Mouse (Mus musculus): ENCODE data around the gene Bid. TPM values are rescaled to one million over a fixed set of nuclear protein-coding genes. Genes with fewer than 3 reads are reported as not detected.

Bid gene
- polyA plus RNA-seq, 1 experiment from 2014 or later = 26.5 TPM

DNA sequence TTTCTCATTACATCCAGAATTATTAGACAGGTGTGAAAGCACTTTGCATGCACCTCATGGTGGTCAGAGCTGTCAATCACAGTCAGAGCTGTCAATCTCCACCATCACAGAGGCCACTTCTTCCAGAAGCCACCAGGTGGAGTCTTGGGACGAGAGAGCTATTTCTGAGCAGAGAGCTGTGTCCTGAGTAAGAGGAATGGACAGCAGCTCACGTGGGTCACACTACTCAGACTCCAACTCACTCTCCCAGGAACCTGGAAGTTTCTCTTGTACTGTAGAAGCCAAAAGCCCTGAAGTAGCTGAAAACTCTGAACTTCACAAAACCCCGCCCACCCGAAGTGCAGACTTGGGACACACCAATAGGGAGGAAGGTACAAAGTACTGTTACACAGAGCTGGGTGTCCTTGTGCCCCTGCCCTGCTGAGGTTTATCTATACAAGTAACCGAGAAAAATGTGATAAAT lies 13.2 kb downstream of the Bid start:
- Histone ChIP-seq H3K4me3 (ENCODE audit: low read depth, low read length) (no peak overlapping the region), H3K36me3 (ENCODE audit: control insufficient read depth, insufficient read depth, low read length) (no peaks in the 10 kb centered on the region), H3K4me1 (replicated peaks; ENCODE audit: control insufficient read depth, insufficient read depth, low read length) (no peaks in the 10 kb centered on the region), H3K4me2 (ENCODE audit: low read length) (no peak overlapping the region), H3K27ac (ENCODE audit: low read depth) (no peak overlapping the region), H3K27me3 (replicated peaks; ENCODE audit: control insufficient read depth, insufficient read depth, low read length) (no peaks in the 10 kb centered on the region), H3K9me3 (ENCODE audit: control insufficient read depth, low read length) (no peaks in the 10 kb centered on the region), H3K9ac (ENCODE audit: low read length) (no peak overlapping the region)
- ATAC-seq (replicated peaks; ENCODE audit: low FRiP score, low TSS enrichment, low read depth) = 0 out of 2 replicates have a peak, but pooled peaks have one; percentile 24
- WGBS = 51% methylated on average over 5 of the region's 5 CpGs
- DNase-seq (ENCODE audit: low spot score) = no peak

GRCm38 (mm10) chr6:120901776-120902645 lies 14.6 kb downstream of the Bid start:
- no peak overlapping the region for H3K4me3 ChIP-seq (ENCODE audit: low read depth, low read length)
- no peaks in the 10 kb centered on the region for H3K9me3 ChIP-seq (ENCODE audit: control insufficient read depth, low read length)
- no peaks in the 10 kb centered on the region for H3K27me3 ChIP-seq (replicated peaks; ENCODE audit: control insufficient read depth, insufficient read depth, low read length)
- H3K4me2 ChIP-seq (ENCODE audit: low read length) = no peak overlapping the region
- WGBS = 85% methylated on average over 14 of the region's 14 CpGs
- DNase-seq (ENCODE audit: low spot score) (no peak), ATAC-seq (replicated peaks; ENCODE audit: low FRiP score, low TSS enrichment, low read depth) (no peak)
- no peaks in the 10 kb centered on the region for H3K36me3 ChIP-seq (ENCODE audit: control insufficient read depth, insufficient read depth, low read length)
- H3K4me1 ChIP-seq (replicated peaks; ENCODE audit: control insufficient read depth, insufficient read depth, low read length) = no peaks in the 10 kb centered on the region
- H3K9ac ChIP-seq (ENCODE audit: low read length) = no peak overlapping the region
- H3K27ac ChIP-seq (ENCODE audit: low read depth) = no peak overlapping the region

GRCm38 (mm10) chr6:120898188-120898833 lies 18.3 kb downstream of the Bid start:
- ATAC-seq (replicated peaks; ENCODE audit: low FRiP score, low TSS enrichment, low read depth) = peak; percentile 47
- Histone ChIP-seq H3K4me2 (ENCODE audit: low read length) (no peak overlapping the region), H3K4me3 (ENCODE audit: low read depth, low read length) (no peak overlapping the region)

GRCm38 (mm10) chr6:120894524-120894923 lies 22.1 kb downstream of the Bid start:
- 83% methylated on average over 9 of the region's 9 CpGs for WGBS
- no peaks in the 10 kb centered on the region for H3K4me1 ChIP-seq (replicated peaks; ENCODE audit: control insufficient read depth, insufficient read depth, low read length)
- H3K9ac ChIP-seq (ENCODE audit: low read length) = no peak overlapping the region
- no peak overlapping the region for H3K4me3 ChIP-seq (ENCODE audit: low read depth, low read length)
- ATAC-seq (replicated peaks; ENCODE audit: low FRiP score, low TSS enrichment, low read depth) = no peak
- H3K27ac ChIP-seq (ENCODE audit: low read depth) = no peak overlapping the region
- H3K9me3 ChIP-seq (ENCODE audit: control insufficient read depth, low read length) = no peaks in the 10 kb centered on the region
- H3K36me3 ChIP-seq (ENCODE audit: control insufficient read depth, insufficient read depth, low read length) = peaks cover 47% of the 10 kb centered on the region
- DNase-seq (ENCODE audit: low spot score) = no peak
- H3K27me3 ChIP-seq (replicated peaks; ENCODE audit: control insufficient read depth, insufficient read depth, low read length) = no peaks in the 10 kb centered on the region
- no peak overlapping the region for H3K4me2 ChIP-seq (ENCODE audit: low read length)

More at GRCm38 (mm10) chr6:120898188-120898833, 18.3 kb downstream of the Bid start:
- H3K27me3 ChIP-seq (replicated peaks; ENCODE audit: control insufficient read depth, insufficient read depth, low read length) = no peaks in the 10 kb centered on the region
- peak; percentile 58 for DNase-seq (ENCODE audit: low spot score)
- no peak overlapping the region for H3K27ac ChIP-seq (ENCODE audit: low read depth)
- no peaks in the 10 kb centered on the region for H3K4me1 ChIP-seq (replicated peaks; ENCODE audit: control insufficient read depth, insufficient read depth, low read length)
- H3K9me3 ChIP-seq (ENCODE audit: control insufficient read depth, low read length) = no peaks in the 10 kb centered on the region
- no peak overlapping the region for H3K9ac ChIP-seq (ENCODE audit: low read length)
- 67% methylated on average over 6 of the region's 6 CpGs for WGBS
- H3K36me3 ChIP-seq (ENCODE audit: control insufficient read depth, insufficient read depth, low read length) = peaks cover 16% of the 10 kb centered on the region

DNA sequence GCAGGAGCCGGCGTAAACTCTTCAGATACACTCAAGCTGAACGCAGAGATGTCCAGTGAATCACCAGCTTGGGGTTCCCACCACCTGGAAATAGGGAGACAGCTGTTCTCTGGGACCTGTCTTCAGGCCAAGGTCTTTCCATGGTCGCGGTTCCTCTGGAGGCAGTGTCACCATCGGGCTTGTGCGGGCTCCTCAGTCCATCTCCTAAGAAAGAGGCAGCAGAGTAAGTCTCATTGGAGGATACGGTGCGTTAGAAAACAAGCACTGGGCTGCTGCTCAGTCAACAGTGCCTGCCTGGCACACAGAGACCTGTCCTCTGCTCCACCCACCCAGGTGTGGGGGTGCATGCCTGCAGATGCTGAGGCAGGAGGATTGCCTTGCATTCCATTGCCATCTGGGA lies 22.6 kb downstream of the Bid start:
- no peaks in the 10 kb centered on the region for H3K27me3 ChIP-seq (replicated peaks; ENCODE audit: control insufficient read depth, insufficient read depth, low read length)
- ATAC-seq (replicated peaks; ENCODE audit: low FRiP score, low TSS enrichment, low read depth) = no peak
- 94% methylated on average over 9 of the region's 9 CpGs for WGBS

DNA sequence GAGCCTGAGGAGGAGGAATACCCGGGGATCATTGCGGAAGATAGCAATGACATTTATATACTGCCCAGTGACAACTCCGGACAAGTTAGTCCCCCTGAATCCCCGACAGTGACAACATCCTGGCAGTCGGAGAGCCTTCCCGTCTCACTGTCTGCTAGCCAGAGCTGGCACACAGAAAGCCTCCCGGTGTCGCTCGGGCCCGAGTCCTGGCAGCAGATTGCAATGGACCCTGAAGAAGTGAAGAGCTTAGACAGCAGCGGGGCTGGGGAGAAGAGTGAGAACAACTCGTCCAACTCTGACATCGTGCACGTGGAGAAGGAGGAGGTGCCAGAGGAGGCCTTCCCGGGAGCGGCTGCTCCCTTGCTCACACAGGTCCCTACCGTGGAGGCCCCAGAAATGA lies 30.0 kb downstream of the Bid start:
- peaks cover 3% of the 10 kb centered on the region; the same call in 1 of the 2 replicates for H3K9me3 ChIP-seq (ENCODE audit: control insufficient read depth, low read length)
- H3K4me1 ChIP-seq (replicated peaks; ENCODE audit: control insufficient read depth, insufficient read depth, low read length) = no peaks in the 10 kb centered on the region
- H3K4me3 ChIP-seq (ENCODE audit: low read depth, low read length) = no peak overlapping the region
- H3K9ac ChIP-seq (ENCODE audit: low read length) = no peak overlapping the region
- H3K36me3 ChIP-seq (ENCODE audit: control insufficient read depth, insufficient read depth, low read length) = peaks cover 60% of the 10 kb centered on the region
- DNase-seq (ENCODE audit: low spot score) (no peak), ATAC-seq (replicated peaks; ENCODE audit: low FRiP score, low TSS enrichment, low read depth) (no peak)
- H3K4me2 ChIP-seq (ENCODE audit: low read length) = no peak overlapping the region
- H3K27me3 ChIP-seq (replicated peaks; ENCODE audit: control insufficient read depth, insufficient read depth, low read length) = no peaks in the 10 kb centered on the region
- 78% methylated on average over 17 of the region's 17 CpGs for WGBS
- H3K27ac ChIP-seq (ENCODE audit: low read depth) = no peak overlapping the region

More for the DNA sequence above, 22.6 kb downstream of the Bid start:
- Histone ChIP-seq H3K9ac (ENCODE audit: low read length) (no peak overlapping the region), H3K4me3 (ENCODE audit: low read depth, low read length) (no peak overlapping the region), H3K36me3 (ENCODE audit: control insufficient read depth, insufficient read depth, low read length) (peaks cover 51% of the 10 kb centered on the region), H3K9me3 (ENCODE audit: control insufficient read depth, low read length) (no peaks in the 10 kb centered on the region), H3K4me1 (replicated peaks; ENCODE audit: control insufficient read depth, insufficient read depth, low read length) (no peaks in the 10 kb centered on the region), H3K4me2 (ENCODE audit: low read length) (no peak overlapping the region), H3K27ac (ENCODE audit: low read depth) (no peak overlapping the region)
- no peak for DNase-seq (ENCODE audit: low spot score)

DNA sequence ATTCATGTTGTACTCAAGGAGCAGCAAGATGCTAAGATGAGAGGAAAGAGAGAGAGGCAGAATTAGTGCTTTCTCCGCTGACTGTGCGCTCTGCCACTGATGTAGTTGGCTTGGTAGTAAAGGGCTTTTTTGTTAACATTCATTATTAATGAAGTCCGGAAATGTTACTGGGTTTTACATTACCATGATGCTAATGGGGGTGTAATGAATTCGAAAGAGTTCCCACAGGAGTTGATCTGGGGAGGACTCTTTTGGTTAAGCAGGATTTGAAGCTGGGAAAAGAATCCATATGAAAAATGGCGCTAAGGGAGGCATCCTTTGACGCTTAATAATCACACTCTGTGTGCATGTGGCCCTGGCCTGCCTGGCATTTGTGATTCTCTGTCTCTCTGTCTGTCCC lies 32.2 kb downstream of the Bid start:
- H3K4me1 ChIP-seq (replicated peaks; ENCODE audit: control insufficient read depth, insufficient read depth, low read length) = no peaks in the 10 kb centered on the region
- H3K9ac ChIP-seq (ENCODE audit: low read length) = no peak overlapping the region
- H3K27me3 ChIP-seq (replicated peaks; ENCODE audit: control insufficient read depth, insufficient read depth, low read length) = no peaks in the 10 kb centered on the region
- peaks cover 52% of the 10 kb centered on the region for H3K36me3 ChIP-seq (ENCODE audit: control insufficient read depth, insufficient read depth, low read length)
- no peak for DNase-seq (ENCODE audit: low spot score)
- peaks cover 3% of the 10 kb centered on the region; the same call in 1 of the 2 replicates for H3K9me3 ChIP-seq (ENCODE audit: control insufficient read depth, low read length)
- H3K27ac ChIP-seq (ENCODE audit: low read depth) = no peak overlapping the region
- no peak overlapping the region for H3K4me2 ChIP-seq (ENCODE audit: low read length)
- no peak overlapping the region for H3K4me3 ChIP-seq (ENCODE audit: low read depth, low read length)
- WGBS = 94% methylated on average over 6 of the region's 6 CpGs
- no peak for ATAC-seq (replicated peaks; ENCODE audit: low FRiP score, low TSS enrichment, low read depth)

DNA sequence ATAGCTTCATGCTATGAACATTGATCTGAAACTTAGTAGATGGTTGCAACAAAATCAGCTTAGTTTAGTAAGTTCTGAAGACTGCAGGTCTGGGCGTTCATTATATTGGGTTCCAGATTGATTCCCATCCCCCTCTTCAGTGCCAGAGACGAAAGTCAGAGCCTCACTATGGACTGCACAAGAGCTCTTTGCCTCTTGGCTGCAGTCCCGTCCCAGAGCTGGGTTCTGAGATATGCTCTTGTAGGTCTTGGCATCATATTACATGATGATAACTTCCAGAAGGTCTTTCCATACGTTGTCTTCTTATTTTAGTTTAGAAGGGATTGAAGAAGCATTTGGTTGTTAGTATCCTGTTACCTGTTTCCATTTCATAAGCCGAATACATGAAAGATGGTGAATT lies 37.6 kb downstream of the Bid start:
- H3K4me2 ChIP-seq (ENCODE audit: low read length) = no peak overlapping the region
- H3K4me1 ChIP-seq (replicated peaks; ENCODE audit: control insufficient read depth, insufficient read depth, low read length) = no peaks in the 10 kb centered on the region
- H3K36me3 ChIP-seq (ENCODE audit: control insufficient read depth, insufficient read depth, low read length) = peaks cover 43% of the 10 kb centered on the region
- no peak for ATAC-seq (replicated peaks; ENCODE audit: low FRiP score, low TSS enrichment, low read depth)
- peaks cover 3% of the 10 kb centered on the region; the same call in 1 of the 2 replicates for H3K9me3 ChIP-seq (ENCODE audit: control insufficient read depth, low read length)
- H3K27me3 ChIP-seq (replicated peaks; ENCODE audit: control insufficient read depth, insufficient read depth, low read length) = no peaks in the 10 kb centered on the region
- H3K4me3 ChIP-seq (ENCODE audit: low read depth, low read length) = no peak overlapping the region
- H3K27ac ChIP-seq (ENCODE audit: low read depth) = no peak overlapping the region
- no peak overlapping the region for H3K9ac ChIP-seq (ENCODE audit: low read length)
- WGBS = 63% methylated on average over 5 of the region's 5 CpGs
- no peak for DNase-seq (ENCODE audit: low spot score)

Measured in intestine, embryonic 14.5 days (tissue).